ENCODE assay signal across 17 mouse cellular contexts in the genomic region with DNA sequence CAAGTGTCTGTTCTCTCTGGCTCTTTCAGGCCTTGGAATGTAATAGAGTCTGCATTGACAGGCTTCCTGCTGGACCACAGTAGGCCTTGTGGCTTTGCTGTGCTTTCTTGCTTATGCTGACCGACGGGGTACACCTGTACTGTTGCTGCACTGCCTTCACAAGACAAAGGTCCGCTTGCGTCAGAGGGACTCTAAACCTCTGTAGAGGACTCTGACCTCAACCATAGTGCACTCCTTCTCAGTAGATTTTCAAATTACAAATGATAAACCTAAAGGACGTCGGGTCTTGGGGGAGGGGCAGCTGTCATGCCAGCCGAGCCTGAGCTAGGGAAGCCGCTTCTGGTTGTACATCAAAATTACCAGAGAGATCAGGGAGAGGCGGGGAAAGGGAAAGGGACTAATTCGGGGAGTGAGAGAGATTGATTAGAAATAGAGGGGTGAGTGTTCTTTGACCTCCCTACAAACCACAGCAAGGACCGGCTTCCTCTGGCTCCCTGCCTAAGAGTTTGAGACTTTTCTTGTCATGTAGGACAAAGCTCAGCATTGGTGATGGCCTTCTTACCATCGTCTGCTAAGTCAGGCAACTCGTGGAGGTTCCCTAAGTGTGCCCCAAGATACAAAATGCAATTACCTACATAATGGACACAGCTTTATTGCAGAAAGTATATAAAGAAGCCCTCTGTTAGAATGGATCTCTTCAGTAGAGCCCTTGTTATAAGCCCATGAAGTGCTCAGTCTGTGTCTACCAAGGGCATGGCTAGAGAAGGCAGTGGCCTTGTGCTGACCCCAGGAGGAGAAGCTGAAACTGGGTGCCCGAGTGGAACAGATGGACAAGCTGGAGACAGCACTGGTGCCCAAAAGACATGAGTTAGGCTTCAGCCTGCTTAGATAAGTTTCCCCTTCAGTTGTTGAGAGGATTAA.
DNase-seq lines count a peak whose midpoint lies in the region; ATAC-seq and TF ChIP-seq lines count a peak whose summit lies in the region.
"Had no signal": no experiment of that assay in that cellular context is flagged by ENCODE, and none has a peak within 500 bp of the region (broad histone marks: within the 10 kb centered on the region; RNA-seq: fewer than 3 reads in every experiment).

No protein-coding gene starts in this region.

- H3K27ac ChIP-seq in forebrain, embryonic 10.5 days, result 0 out of 2 replicates have a peak overlapping the region, but pooled peaks have one; percentile 4
- no peak overlapping the region for H3K27ac ChIP-seq in forebrain, postnatal 0 days (ENCODE audit: low read depth, low read length)
- H3K27ac ChIP-seq in neural tube, embryonic 13.5 days (replicated peaks), result no peak overlapping the region
- H3K27ac ChIP-seq in liver, embryonic 12.5 days, result no peak overlapping the region
- H3K27ac ChIP-seq: heart, embryonic 15.5 days; hindbrain, embryonic 14.5 days; midbrain, embryonic 10.5 days had no signal

- H3K27me3 ChIP-seq in forebrain, embryonic 10.5 days (ENCODE audit: poor library complexity, severe bottlenecking), result no peaks in the 10 kb centered on the region
- H3K27me3 ChIP-seq in forebrain, postnatal 0 days (ENCODE audit: insufficient read depth, low read length), result no peaks in the 10 kb centered on the region
- no peaks in the 10 kb centered on the region for H3K27me3 ChIP-seq in neural tube, embryonic 13.5 days
- no peaks in the 10 kb centered on the region for H3K27me3 ChIP-seq in liver, embryonic 12.5 days (replicated peaks)
- H3K27me3 ChIP-seq: heart, embryonic 15.5 days had no signal

- H3K36me3 ChIP-seq in forebrain, embryonic 10.5 days (replicated peaks), result no peaks in the 10 kb centered on the region
- no peaks in the 10 kb centered on the region for H3K36me3 ChIP-seq in forebrain, postnatal 0 days (ENCODE audit: insufficient read depth)
- no peaks in the 10 kb centered on the region for H3K36me3 ChIP-seq in neural tube, embryonic 13.5 days
- H3K36me3 ChIP-seq in liver, embryonic 12.5 days, result no peaks in the 10 kb centered on the region
- H3K36me3 ChIP-seq: heart, embryonic 15.5 days; midbrain, embryonic 10.5 days had no signal

- peaks cover 47% of the 10 kb centered on the region for H3K4me1 ChIP-seq in forebrain, embryonic 10.5 days
- H3K4me1 ChIP-seq in forebrain, postnatal 0 days (ENCODE audit: insufficient read depth), result no peaks in the 10 kb centered on the region
- H3K4me1 ChIP-seq in neural tube, embryonic 13.5 days (replicated peaks), result peaks cover 75% of the 10 kb centered on the region
- peaks cover 31% of the 10 kb centered on the region for H3K4me1 ChIP-seq in liver, embryonic 12.5 days

- H3K4me2 ChIP-seq in forebrain, postnatal 0 days (ENCODE audit: low read depth), result no peak overlapping the region
- no peak overlapping the region for H3K4me2 ChIP-seq in neural tube, embryonic 13.5 days
- no peak overlapping the region for H3K4me2 ChIP-seq in liver, embryonic 12.5 days
- H3K4me2 ChIP-seq: heart, embryonic 15.5 days; hindbrain, embryonic 14.5 days had no signal

- no peaks in the 10 kb centered on the region for H3K9me3 ChIP-seq in forebrain, embryonic 10.5 days
- H3K9me3 ChIP-seq in forebrain, postnatal 0 days (ENCODE audit: low read length), result no peaks in the 10 kb centered on the region
- no peaks in the 10 kb centered on the region for H3K9me3 ChIP-seq in neural tube, embryonic 13.5 days
- no peaks in the 10 kb centered on the region for H3K9me3 ChIP-seq in liver, embryonic 12.5 days (replicated peaks)
- H3K9me3 ChIP-seq: heart, embryonic 15.5 days; midbrain, embryonic 10.5 days had no signal

- no peak for DNase-seq in forebrain, embryonic 10.5 days (ENCODE audit: extremely low spot score, low spot score)
- DNase-seq in forebrain, postnatal 0 days, result no peak
- no peak for DNase-seq in neural tube, embryonic 10.5 days (ENCODE audit: extremely low spot score, low spot score)
- DNase-seq in lung, postnatal 25 days (ENCODE audit: low spot score), result no peak
- DNase-seq in Muller cell, postnatal 12 days (ENCODE audit: inconsistent ontology term), result no peak
- DNase-seq: cerebellum, adult 2 months; gastrocnemius, postnatal 36 days; right cerebral cortex, postnatal 25 days; thymus, postnatal 25 days had no signal

- no peak for TF ChIP-seq CTCF in forebrain, postnatal 0 days (IDR thresholded peaks at IDR 0.05; ENCODE audit: low read depth)

- no peak for ATAC-seq in forebrain, postnatal 0 days
- ATAC-seq in neural tube, embryonic 13.5 days (ENCODE audit: low read depth), result peak; percentile 30; the same call in 1 of the 2 replicates
- peak; percentile 67; the same call in 1 of the 2 replicates for ATAC-seq in liver, embryonic 12.5 days
- ATAC-seq in inflammation-experienced regulatory T-cells, adult 6 months, result no peak
- ATAC-seq: forebrain, embryonic 16.5 days; lung, postnatal 0 days had no signal

- no peak overlapping the region for H3K9ac ChIP-seq in forebrain, postnatal 0 days
- H3K9ac ChIP-seq in neural tube, embryonic 13.5 days, result no peak overlapping the region
- H3K9ac ChIP-seq in liver, embryonic 12.5 days, result no peak overlapping the region
- H3K9ac ChIP-seq: heart, embryonic 15.5 days; hindbrain, embryonic 14.5 days had no signal

- 92% methylated on average over 14 of the region's 14 CpGs for WGBS in forebrain, embryonic 10.5 days
- 82% methylated on average over 14 of the region's 14 CpGs for WGBS in forebrain, postnatal 0 days
- 64% methylated on average over 14 of the region's 14 CpGs for WGBS in neural tube, embryonic 13.5 days
- 64% methylated on average over 14 of the region's 14 CpGs for WGBS in liver, embryonic 12.5 days (ENCODE audit: insufficient replicate concordance)

- H3K4me3 ChIP-seq in forebrain, embryonic 10.5 days, result no peak overlapping the region
- no peak overlapping the region for H3K4me3 ChIP-seq in forebrain, postnatal 0 days (ENCODE audit: low read depth, low read length)
- no peak overlapping the region for H3K4me3 ChIP-seq in neural tube, embryonic 13.5 days
- H3K4me3 ChIP-seq in liver, embryonic 12.5 days, result no peak overlapping the region
- H3K4me3 ChIP-seq: heart, embryonic 15.5 days; midbrain, embryonic 10.5 days had no signal

Comparison
In these comparisons a context has a peak if more than half of its experiments do, and no peak if none do; other contexts are left out.
1. ATAC-seq: peak in neural tube, embryonic 13.5 days (single experiment) and liver, embryonic 12.5 days (single experiment); none in forebrain, postnatal 0 days (single experiment) and inflammation-experienced regulatory T-cells, adult 6 months (single experiment).